Mouse (Mus musculus): ENCODE results near the gene Rcc1l.

Gene Rcc1l

DNA sequence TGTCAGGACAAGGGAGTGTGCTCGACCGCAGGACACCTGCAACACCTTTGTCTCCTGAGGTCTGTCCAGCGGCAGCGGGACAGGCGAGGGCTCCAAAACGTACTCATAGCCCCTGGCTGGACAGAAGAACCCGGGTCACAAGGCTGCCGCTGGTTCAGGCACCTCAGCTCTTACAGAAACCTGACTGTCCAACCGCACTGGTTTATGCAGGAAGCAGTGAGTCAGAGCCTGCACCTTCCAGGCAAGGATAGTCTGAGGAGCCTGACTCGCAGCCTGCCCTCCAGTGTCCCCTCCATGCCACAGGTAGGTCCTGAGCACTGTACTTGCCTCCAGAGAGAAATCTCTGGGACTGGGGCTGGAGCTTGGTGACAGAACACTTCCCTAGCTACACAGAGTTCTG, 7.3 kb downstream of the Rcc1l start:
- no peak for DNase-seq

DNA sequence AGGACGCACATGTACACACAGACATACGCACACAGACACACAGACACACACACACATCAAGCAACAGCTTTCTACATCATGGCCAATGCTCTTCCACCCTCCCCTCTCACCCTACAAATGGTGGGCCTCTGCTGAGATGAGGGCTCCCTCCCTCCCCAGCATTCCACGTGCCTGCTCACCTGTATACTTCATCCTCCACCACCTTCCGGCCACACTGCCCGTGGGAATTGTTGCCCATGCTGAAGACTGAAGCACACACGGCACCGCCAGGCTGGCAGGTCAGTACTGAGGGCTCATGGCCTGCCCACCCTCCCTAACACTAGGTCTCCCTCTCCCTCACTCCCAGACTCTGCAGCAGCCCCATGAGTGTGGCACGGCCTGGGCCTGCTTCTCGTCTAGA, 8.5 kb downstream of the Rcc1l start:
- DNase-seq = no peak

DNA sequence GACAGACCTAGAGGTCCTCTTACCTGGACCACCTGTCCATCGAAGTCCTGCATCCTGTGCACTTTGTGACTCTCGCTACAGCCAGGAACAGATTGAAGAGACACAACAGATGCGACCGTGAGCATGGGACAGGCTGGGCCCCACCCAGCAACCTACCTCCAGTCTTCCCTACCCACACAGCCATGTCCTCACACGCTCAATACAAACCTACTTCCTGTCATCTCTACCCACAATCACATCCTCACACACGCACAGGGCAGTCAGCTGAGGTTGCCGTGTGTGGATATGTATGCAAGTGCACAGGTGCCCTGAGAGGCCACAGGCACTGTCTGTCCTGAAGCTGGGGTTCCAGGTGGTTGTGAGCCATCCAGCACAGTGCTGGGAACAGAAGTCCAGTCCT, 9.9 kb downstream of the Rcc1l start:
- no peak for DNase-seq

DNA sequence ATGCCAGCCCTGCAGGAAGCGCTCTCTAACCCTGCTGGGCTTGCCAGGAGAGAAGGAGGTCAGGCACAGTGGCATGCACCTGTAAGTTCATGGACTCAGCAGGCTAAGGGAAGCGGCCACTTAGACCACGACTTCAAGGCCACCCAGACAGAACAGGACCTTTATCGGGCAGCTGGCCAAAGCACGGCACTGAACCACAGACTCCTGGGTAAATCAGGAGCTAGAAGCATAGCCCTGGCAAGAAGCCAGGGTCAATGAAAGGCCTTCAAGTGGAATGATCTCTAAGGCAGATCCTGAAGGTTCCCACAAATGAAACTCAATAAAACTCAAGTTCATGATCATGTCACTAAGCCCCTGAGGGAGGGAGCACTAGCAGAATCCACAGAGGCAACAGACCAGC, 11.9 kb downstream of the Rcc1l start:
- no peak for DNase-seq

DNA sequence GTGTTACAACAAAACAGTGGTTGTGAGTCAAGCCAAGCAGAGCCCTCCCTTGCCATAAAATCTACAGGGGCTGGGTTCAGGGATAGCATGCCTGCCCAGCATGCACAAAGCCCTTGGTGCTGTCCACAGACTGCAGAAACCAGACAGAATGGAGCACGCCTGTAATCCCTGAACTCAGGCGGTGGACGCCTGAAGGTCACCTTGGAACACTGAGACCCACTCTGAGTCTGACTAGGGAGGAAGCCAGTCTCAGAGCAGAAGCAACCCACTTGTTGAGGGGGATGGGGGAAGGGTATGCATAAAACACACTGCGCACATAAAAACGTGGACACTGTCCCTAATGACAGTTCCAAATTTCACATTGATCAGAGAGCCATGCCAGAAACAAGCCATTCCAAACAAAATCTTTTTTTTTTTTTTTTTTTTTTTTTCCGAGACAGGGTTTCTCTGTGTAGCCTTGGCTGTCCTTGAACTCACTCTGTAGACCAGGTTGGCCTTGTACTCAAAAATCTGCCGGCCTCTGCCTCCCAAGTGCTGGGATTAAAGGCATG, 20.6 kb downstream of the Rcc1l start:
- DNase-seq = no peak

DNA sequence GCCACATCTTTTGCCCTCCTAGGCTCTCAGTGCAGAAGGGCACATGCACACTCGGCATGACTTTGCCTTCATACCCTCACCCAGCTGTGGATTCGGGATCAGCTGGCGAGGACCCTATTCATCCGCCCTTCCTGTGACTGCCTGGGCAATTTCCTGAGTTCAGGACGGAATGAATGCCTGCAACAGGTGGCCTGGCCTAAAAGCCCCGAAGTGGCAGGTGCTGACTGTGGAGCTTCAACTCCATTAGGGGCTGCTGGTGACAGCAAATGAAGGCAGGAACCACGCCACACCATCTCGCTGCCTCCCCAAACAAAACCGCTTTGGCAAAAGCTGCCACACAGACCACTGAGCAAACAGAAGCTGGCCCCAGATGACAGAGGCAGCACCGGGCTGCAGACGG, 24.7 kb downstream of the Rcc1l start:
- no peak for DNase-seq

DNA sequence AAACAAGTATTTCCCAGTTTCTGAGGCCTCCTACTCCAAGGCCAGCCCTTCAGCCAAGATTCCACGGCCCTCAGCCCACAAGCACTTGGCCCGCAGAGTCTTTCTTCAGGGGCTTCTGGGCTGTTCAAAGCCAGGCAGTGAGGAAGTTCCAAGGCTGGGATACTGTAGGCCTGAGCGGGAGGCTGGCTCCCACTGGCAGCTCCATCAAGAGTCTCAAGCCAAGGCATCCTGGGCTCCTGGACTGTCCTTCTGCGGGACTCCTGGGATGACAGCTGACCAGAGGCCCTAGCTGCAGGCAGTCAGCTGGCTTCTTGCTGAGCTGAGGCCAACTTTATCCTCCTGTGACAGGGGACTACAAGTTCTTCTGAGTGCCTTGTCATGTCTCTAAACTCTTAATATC, 28.4 kb downstream of the Rcc1l start:
- DNase-seq = no peak

DNA sequence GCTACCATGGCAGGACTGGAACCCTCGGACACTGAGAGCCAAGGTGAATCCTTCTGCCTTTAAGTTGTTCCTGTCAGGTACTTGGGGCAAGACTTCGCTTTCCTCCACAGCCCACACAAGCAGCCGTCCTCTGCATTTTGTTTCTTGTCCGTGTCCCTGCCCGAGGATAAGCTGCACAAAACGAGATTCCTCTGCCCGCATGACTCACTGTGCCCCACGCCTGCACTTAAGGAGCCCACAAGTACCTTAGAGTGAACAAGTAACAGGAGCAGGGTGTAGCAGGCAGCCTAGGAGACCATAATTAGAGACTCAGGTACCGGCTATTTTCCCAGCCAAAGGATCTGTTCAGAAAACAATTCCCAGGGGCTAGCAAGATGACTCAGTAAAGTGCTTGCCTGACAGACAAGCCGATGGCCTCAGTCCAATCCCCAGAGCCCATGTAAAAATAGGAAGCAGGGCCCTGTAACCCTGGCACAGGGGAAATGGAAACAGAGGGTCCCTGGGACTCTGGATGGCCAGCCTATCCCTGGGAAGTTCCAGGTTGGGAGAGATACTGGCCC, 29.3 kb downstream of the Rcc1l start:
- no peak for DNase-seq

DNA sequence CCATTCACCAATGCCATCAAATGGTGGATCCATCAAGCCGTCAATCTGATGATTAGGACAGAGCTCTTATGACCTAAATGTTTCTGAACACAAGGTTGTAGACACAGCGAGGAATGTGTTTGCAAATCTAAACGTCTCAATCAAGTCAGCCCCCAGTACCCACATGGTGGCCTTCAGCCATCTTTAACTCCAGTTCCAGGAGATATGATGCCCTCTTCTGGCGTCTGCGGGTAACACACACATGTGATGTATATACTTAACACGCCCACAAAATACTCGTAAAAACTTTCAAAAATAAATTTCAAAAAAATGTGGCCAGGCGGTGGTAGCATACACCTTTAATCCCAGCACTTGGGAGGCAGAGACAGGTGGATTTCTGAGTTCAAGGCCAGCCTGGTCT, 31.6 kb downstream of the Rcc1l start:
- DNase-seq = no peak

DNA sequence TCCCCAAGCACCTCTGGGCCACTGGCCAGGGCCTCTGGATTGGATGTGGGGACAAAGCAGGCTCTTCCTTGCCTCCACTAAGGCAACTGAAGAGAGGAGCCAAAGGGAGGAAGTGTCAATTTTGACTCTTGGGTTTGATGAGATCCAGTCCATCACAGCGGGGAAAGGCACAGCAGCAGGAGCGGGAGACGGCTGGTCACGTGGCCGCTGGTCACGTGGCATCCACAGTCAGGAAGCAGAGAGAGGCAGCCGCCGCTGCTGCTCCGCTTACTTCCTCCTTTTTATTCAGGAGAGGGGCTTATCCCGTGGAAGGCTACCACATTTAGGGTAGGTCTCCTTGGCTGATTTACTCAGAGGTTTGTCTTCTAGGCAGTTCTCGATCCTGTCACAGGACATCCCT, 34.2 kb downstream of the Rcc1l start:
- no peak for DNase-seq

DNA sequence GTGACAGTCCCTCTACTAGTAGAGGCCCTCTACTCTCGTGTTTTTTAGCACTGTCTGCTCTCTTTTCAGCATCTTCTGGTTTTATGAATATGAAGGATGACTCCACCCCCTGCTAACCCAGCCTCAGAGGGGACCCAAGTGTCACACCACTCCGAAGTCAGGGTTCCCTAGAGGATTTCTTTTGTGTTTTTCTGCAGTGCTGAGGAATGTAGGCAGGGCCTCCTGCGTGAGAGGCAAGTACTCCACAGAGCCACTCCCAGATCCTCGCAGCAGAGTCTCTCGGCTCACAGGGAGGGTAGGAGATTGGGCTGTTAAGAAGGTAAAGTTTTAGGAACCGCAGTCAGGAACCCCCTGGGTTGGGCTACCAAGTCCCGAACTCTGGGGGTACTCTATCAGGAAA, 35.3 kb downstream of the Rcc1l start:
- no peak for DNase-seq

DNA sequence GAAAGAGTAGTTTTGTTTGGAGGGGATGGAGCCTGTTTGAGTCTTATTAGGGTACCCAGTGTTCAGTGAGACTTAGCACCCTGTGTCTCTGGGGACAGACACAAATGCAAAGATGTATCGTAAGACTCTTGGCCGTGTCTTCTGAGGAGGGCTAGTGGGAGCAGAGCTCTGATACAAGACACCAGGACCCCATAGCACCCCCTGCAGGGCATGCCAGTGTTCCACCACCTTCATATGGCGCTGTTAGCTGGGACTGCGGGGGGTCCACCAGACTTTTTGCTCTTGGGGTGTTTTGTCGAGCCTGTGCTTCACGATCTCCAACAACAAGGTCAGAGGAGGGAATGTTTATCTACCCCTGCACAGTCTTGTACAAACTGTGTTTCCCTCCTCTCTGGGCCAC, 37.1 kb downstream of the Rcc1l start:
- DNase-seq = no peak

DNA sequence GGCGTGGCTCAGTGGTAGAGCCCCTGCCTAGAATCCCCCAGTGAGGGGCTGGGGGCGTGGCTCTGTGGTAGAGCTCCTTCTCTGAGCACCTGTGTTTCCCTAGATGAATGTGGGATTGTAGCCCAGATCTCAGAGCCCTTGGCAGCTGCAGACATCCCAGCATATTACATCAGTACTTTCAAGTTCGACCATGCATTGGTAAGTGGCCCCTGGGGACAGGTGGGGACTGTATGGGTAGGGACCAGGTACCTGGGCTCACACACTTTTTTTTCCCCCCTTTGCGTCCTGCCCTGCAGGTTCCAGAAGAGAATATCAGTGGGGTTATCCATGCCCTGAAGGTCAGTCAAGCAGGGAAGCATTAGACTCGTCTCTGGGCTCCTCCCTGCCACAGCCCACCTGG, 38.6 kb downstream of the Rcc1l start:
- no peak for DNase-seq

DNA sequence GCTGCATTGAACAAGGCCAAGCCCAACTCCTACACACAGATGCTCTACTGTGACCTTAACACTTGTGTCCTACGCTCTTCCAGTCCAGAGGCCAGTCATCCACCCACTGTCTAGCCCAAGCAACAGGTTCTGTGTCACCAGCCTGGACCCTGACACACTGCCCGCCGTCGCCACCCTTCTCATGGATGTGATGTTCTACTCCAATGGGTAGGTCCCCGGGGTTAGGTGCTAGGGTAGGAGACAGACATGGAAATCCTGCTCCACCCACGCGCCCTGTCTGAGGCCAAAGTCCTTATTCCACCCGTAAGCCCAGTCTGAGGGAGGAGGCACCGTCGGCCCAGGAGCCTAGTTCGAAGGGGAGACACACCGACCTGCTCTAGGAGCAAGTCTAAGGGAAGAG, 40.6 kb downstream of the Rcc1l start:
- no peak for DNase-seq

DNA sequence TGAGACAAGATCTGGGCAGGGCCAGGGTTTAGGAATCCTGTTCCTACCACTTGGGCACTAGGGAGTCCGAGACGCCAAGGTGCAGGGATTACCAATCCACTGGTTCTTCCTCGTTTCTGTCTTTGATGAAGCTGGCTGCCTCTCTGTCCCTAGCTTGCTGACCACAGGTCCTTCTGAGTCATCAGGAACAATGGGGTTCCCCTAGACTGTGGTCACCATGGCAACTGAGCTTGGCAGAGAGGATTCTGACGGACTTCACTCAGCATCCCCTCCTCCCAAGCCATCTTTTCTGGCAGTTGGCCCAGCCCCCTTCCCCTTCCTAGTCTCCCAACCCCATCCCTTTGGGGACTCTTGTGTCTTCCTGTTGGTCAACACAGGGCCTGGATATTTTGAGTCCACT, 45.0 kb downstream of the Rcc1l start:
- no peak for DNase-seq

DNA sequence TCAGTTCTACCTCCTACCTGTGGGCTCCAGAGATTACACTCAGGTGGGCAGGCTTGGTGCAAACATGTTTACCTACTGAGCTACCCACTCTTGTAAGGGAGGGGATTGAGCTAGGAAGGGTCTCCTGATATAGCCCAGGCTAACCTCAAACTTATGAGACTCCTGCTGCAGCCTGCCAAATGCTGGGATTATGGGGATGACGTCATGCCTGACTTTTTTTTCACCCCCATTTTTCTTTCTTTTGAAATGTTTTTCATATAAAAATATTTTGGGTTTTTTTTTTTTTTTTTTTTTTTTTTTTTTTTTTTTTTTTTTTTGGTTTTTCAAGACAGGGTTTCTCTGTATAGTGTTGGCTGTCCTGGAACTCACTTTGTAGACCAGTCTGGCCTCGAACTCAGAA, 50.3 kb downstream of the Rcc1l start:
- DNase-seq = no peak

DNA sequence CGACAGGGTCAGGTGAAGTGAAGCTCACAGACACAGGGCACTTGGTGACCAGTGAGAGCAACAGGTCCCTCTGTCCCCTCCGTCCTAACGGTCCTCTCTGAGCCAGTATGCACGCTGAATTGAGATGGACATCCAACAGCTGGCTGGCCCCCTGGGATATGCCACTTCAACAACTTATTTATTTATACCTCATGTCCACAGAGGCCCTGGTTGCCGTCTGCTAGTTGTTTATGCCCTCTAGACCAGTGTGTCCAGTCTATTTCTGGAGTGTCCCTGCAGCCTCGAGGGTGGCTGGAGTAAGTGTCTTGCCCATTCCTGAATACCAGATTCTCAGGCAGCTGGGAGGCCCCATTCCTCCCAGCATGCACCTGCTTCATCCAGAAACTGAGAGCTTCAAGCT, 52.7 kb downstream of the Rcc1l start:
- DNase-seq = no peak

DNA sequence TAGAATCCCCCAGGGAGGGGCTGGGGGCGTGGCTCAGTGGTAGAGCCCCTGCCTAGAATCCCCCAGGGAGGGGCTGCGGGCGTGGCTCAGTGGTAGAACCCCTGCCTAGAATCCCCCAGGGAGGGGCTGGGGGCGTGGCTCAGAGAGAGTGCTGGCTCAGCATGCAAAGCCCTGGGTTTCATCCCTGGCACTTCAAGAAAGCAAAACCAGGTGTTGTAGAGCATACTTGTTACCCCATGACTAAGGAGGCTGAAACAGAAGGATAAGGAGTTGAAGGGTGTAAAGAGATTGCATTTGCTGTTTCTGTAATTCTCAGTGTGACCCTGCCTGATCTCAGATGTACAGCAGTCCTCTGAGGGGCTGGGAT, 54.7 kb downstream of the Rcc1l start:
- no peak for DNase-seq

DNA sequence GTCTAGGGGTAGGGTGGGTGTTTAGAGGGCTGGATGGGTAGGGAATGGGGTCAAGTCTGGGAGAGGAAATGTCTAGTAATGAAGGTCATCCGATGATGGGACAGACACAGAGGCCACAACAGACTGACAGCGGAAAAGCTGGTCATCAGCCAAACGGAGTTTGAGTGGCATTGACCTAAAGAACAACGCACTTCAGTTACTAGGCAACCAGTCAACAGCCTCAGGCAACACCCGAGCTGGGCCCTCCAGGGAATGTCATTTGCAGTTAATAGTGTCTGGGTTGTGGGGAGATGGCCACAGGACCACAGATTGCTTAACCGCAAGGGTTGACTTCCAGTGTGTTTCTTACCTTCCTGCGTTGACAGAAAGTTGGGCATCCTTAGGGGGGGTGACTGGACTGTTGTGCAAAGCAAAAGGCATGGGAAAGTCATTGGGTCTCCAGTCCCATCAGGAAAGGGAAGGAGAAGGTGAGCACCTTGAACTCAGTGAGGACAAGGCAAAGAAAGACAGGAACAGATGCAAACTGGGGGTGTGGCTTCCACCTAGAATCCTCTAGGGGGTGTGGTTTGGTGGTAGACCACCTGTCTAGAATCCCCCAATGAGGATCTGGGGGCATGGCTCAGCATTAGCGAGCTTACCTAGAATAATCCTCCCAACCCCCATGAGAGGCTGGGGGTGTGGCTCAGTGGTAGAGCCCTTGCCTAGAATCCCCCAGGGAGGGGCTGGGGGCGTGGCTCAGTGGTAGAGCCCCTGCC, 55.3 kb downstream of the Rcc1l start:
- no peak for DNase-seq

DNA sequence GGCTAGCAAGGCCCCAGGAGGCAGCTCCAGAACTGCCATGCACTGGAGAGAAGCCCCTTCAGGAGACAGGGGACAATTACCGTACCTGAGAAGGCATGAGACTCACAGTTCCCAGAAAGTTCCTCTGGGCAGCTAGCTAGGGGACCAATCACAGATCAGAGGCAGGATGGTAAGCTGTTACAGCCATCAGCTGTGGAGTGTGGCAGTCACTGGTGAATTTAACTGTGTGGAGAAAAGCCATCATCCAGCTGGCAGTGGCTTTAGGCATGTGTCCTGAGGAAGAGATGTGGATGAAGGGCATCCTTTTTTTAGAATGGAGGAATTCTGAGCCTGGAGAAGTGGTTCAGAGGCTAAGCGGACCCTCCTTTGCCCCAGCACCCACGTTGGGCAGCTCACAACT, 56.4 kb downstream of the Rcc1l start:
- no peak for DNase-seq

DNA sequence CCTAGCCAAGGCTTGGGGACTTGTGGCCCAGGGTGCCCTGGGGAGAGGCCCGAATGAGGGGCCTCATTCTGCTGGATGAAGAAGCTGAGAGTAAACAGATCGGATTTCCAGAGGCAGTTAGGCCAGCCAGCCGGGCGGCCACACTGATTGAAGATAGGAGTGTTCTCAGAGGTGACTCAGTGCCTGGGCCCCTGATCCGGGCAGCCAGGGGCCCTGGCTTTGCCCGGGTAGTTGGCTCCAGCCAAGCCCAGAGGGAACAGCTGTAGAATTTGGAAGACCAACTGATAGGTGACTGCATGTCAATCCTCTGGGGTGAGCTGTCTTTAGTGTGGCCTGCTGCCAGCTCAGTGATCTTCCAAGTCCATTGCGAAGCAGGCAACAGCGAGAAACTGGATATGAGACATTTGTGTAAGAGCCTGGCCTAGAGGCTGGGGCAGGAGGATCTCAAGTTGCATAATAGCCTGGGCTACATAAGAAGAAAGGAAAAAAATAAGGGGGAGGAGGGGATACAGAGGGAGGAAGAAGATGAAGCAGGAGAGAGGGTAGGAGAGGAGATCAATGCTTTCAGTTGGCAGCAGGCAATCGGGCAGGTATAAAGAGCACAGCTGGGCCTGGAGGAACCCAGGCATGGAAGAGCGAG, 57.0 kb downstream of the Rcc1l start:
- DNase-seq = no peak

DNA sequence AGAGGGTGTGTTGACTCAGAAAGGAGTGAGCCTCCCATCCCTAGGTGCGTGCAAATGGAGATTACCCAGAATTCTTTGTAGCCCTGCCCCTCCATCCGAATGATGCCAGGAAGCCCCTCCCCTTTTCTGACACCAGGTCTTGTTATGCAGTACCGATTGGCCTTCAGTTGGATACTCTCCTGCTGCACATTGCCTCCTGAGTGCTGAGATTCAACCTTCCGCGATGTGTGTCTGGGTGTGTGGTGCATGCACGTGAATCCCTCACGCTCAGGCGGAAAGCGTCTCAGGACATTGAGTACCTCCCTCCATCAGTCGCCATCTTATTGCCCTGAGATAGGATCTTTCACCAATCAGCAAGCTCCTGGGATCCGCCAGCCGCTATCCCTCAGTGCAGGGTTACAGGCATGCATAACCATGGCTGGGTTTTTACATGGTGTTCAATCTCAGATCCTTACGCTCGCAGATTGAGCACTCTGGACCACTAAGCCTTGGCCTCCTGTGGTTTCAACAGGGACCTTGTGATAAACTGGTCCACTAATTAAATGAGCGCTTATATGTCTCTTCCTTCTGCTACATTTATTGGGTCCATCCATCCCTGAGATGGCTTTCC, 57.7 kb downstream of the Rcc1l start:
- no peak for DNase-seq

DNA sequence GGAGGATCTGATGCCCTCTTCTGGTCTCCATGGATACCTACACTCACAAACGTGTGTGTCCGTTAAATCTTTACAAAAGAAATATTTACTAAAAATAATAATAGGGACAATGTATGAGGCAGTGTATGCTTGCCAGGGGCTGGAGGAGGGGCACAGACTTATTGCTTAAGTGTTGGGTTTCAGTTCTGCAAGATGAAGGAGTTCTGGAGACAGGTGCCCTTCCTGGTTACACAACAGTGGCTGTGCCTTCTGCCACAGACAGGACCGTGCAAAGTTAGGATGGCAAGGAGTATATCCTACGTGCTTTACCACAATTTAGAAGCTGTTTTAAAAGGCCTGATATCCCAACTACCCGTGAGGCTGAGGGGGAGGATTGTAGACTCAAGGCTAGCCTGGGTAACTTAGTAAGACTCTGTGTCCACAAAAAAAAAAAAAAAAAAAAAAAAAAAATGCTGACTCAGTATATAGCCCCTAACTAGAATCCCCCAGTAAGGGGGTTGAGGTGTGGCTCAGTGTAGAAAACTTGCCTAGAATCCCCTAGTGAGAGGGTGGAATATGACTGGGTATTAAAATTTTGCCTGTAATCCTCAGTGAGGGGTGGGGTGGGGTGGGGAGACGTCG, 60.8 kb downstream of the Rcc1l start:
- DNase-seq = no peak

DNA sequence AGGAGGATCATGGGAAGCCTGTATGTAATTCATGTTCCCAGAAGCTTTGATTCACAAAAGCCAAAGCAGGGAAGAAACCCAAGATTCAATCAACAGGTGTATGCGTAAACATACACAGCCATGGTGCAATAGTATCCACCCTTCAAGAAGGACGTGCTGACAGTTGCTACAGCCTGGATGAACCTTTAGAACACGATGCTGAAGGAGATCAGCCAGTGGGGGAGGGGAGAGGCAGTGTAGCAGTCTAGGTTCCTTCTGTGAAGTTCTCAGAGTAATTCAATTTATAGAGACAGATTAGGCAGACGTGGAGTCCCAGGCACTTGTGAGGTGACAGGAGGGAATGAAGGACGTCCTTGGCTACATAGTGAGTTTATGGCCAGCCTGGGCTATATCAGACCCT, 61.6 kb downstream of the Rcc1l start:
- DNase-seq = no peak

Measured in thymus, postnatal 14 days (tissue).